Mouse (Mus musculus): ENCODE data around the gene Fchsd2. TPM values are rescaled to one million over a fixed set of nuclear protein-coding genes. Genes with fewer than 3 reads are reported as not detected.

Gene Fchsd2
- polyA plus RNA-seq, 1 experiment: 21.5 TPM

GRCm38 (mm10) chr7:101301881-101302456 is 209.3 kb downstream of the Fchsd2 start, which contains the start of gene Atg16l2:
Gene Atg16l2 (minus strand): TSS chr7:101302251.
- peak; percentile 39; the same call in 1 of the 2 replicates for TF ChIP-seq CTCF (IDR thresholded peaks at IDR 0.05; ENCODE audit: extremely low read depth, insufficient read depth, insufficient read length, insufficient replicate concordance)
- TF ChIP-seq POLR2A (IDR thresholded peaks at IDR 0.05; ENCODE audit: low read depth, low read length): peak; percentile 68
- H3K4me3 ChIP-seq (ENCODE audit: extremely low read depth, insufficient read depth, insufficient read length): peak within 1 kb of the TSS; percentile 79
- H3K36me3 ChIP-seq (ENCODE audit: control insufficient read depth, insufficient read depth, low read length): no peaks in the 10 kb centered on the region
- H3K27ac ChIP-seq (ENCODE audit: insufficient read depth, low read length): peak within 1 kb of the TSS; percentile 90
- DNase-seq (ENCODE audit: low read depth in 1 of 2, low spot score in 2 of 2): peak; percentile 94 to 98
- H3K4me1 ChIP-seq (ENCODE audit: control insufficient read depth, insufficient read depth, insufficient read length): peaks cover 12% of the 10 kb centered on the region; the same call in 1 of the 2 replicates
- H3K27me3 ChIP-seq (ENCODE audit: control insufficient read depth, insufficient read depth, low read length): no peaks in the 10 kb centered on the region
- 0% methylated on average over 39 of the region's 39 CpGs for WGBS

- no peak for DNase-seq (ENCODE audit: low read depth in 1 of 2, low spot score in 2 of 2)
- Histone ChIP-seq H3K27me3 (ENCODE audit: control insufficient read depth, insufficient read depth, low read length) (no peaks in the 10 kb centered on the region), H3K4me3 (ENCODE audit: extremely low read depth, insufficient read depth, insufficient read length) (no peak overlapping the region; the same call in 1 of the 2 replicates), H3K27ac (ENCODE audit: insufficient read depth, low read length) (peak overlapping the region; percentile 90; the same call in 1 of the 2 replicates), H3K4me1 (ENCODE audit: control insufficient read depth, insufficient read depth, insufficient read length) (peaks cover 12% of the 10 kb centered on the region; the same call in 1 of the 2 replicates), H3K36me3 (ENCODE audit: control insufficient read depth, insufficient read depth, low read length) (no peaks in the 10 kb centered on the region)
- TF ChIP-seq CTCF (IDR thresholded peaks at IDR 0.05; ENCODE audit: extremely low read depth, insufficient read depth, insufficient read length, insufficient replicate concordance): no peak
- no peak for TF ChIP-seq POLR2A (IDR thresholded peaks at IDR 0.05; ENCODE audit: low read depth, low read length)
- 55% methylated on average over 7 of the region's 7 CpGs for WGBS
Measured at GRCm38 (mm10) chr7:101302691-101303090, 210.0 kb downstream of the Fchsd2 start.

- no peak for DNase-seq (ENCODE audit: low read depth in 1 of 2, low spot score in 2 of 2)
- TF ChIP-seq CTCF (IDR thresholded peaks at IDR 0.05; ENCODE audit: extremely low read depth, insufficient read depth, insufficient read length, insufficient replicate concordance) (no peak), POLR2A (IDR thresholded peaks at IDR 0.05; ENCODE audit: low read depth, low read length) (no peak)
- no peaks in the 10 kb centered on the region for H3K27me3 ChIP-seq (ENCODE audit: control insufficient read depth, insufficient read depth, low read length)
- H3K4me1 ChIP-seq (ENCODE audit: control insufficient read depth, insufficient read depth, insufficient read length): peaks cover 4% of the 10 kb centered on the region; the same call in 1 of the 2 replicates
- H3K36me3 ChIP-seq (ENCODE audit: control insufficient read depth, insufficient read depth, low read length): no peaks in the 10 kb centered on the region
- H3K27ac ChIP-seq (ENCODE audit: insufficient read depth, low read length): no peak overlapping the region
- H3K4me3 ChIP-seq (ENCODE audit: extremely low read depth, insufficient read depth, insufficient read length): no peak overlapping the region
- WGBS: 71% methylated on average over 2 of the region's 2 CpGs
Measured at GRCm38 (mm10) chr7:101306841-101307240, 214.2 kb downstream of the Fchsd2 start.

GRCm38 (mm10) chr7:101309985-101310326 is 217.3 kb downstream of the Fchsd2 start:
- peak overlapping the region; percentile 99 for H3K27ac ChIP-seq (ENCODE audit: insufficient read depth, low read length)
- 40% methylated on average over 5 of the region's 5 CpGs for WGBS
- no peaks in the 10 kb centered on the region for H3K27me3 ChIP-seq (ENCODE audit: control insufficient read depth, insufficient read depth, low read length)
- peak overlapping the region; percentile 79 for H3K4me3 ChIP-seq (ENCODE audit: extremely low read depth, insufficient read depth, insufficient read length)
- no peaks in the 10 kb centered on the region for H3K36me3 ChIP-seq (ENCODE audit: control insufficient read depth, insufficient read depth, low read length)
- H3K4me1 ChIP-seq (ENCODE audit: control insufficient read depth, insufficient read depth, insufficient read length): no peaks in the 10 kb centered on the region
- TF ChIP-seq CTCF (IDR thresholded peaks at IDR 0.05; ENCODE audit: extremely low read depth, insufficient read depth, insufficient read length, insufficient replicate concordance) (no peak), POLR2A (IDR thresholded peaks at IDR 0.05; ENCODE audit: low read depth, low read length) (no peak)
- DNase-seq (ENCODE audit: low read depth in 1 of 2, low spot score in 2 of 2): no peak

GRCm38 (mm10) chr7:101310327-101311028 is 217.8 kb downstream of the Fchsd2 start:
- peak overlapping the region; percentile 79 for H3K4me3 ChIP-seq (ENCODE audit: extremely low read depth, insufficient read depth, insufficient read length)
- TF ChIP-seq CTCF (IDR thresholded peaks at IDR 0.05; ENCODE audit: extremely low read depth, insufficient read depth, insufficient read length, insufficient replicate concordance) (peak; percentile 65), POLR2A (IDR thresholded peaks at IDR 0.05; ENCODE audit: low read depth, low read length) (no peak; the same call in none of the 2 replicates)
- H3K27me3 ChIP-seq (ENCODE audit: control insufficient read depth, insufficient read depth, low read length): no peaks in the 10 kb centered on the region
- peak; percentile 98 for DNase-seq (ENCODE audit: low read depth in 1 of 2, low spot score in 2 of 2)
- no peaks in the 10 kb centered on the region for H3K4me1 ChIP-seq (ENCODE audit: control insufficient read depth, insufficient read depth, insufficient read length)
- WGBS: under 1% methylated on average over 43 of the region's 43 CpGs
- H3K36me3 ChIP-seq (ENCODE audit: control insufficient read depth, insufficient read depth, low read length): no peaks in the 10 kb centered on the region
- peak overlapping the region; percentile 99 for H3K27ac ChIP-seq (ENCODE audit: insufficient read depth, low read length)

- no peak for TF ChIP-seq CTCF (IDR thresholded peaks at IDR 0.05; ENCODE audit: extremely low read depth, insufficient read depth, insufficient read length, insufficient replicate concordance)
- no peak for TF ChIP-seq POLR2A (IDR thresholded peaks at IDR 0.05; ENCODE audit: low read depth, low read length)
- 24% methylated on average over 2 of the region's 2 CpGs for WGBS
- no peaks in the 10 kb centered on the region for H3K36me3 ChIP-seq (ENCODE audit: control insufficient read depth, insufficient read depth, low read length)
- no peak for DNase-seq (ENCODE audit: low read depth in 1 of 2, low spot score in 2 of 2)
- peak overlapping the region; percentile 5; the same call in 1 of the 2 replicates for H3K4me3 ChIP-seq (ENCODE audit: extremely low read depth, insufficient read depth, insufficient read length)
- H3K27ac ChIP-seq (ENCODE audit: insufficient read depth, low read length): peak overlapping the region; percentile 34; the same call in 1 of the 2 replicates
- no peaks in the 10 kb centered on the region for H3K27me3 ChIP-seq (ENCODE audit: control insufficient read depth, insufficient read depth, low read length)
- peaks cover 3% of the 10 kb centered on the region; the same call in 1 of the 2 replicates for H3K4me1 ChIP-seq (ENCODE audit: control insufficient read depth, insufficient read depth, insufficient read length)
Measured at GRCm38 (mm10) chr7:101311061-101311460, 218.4 kb downstream of the Fchsd2 start.
